Mouse (Mus musculus) kidney, postnatal 0 days (tissue): ENCODE measurements around the gene Ros1. TPM values are rescaled to one million over a fixed set of nuclear protein-coding genes. Genes with fewer than 3 reads are reported as not detected.

Experiments
- ATAC-seq: fragments of 200-750 bp; cut with Nextera tagmentation; replicated peaks from 2 replicates; pipeline ENCODE4 v1.8.0; 2017; ENCODE audit warnings: low read depth, moderate number of reproducible peaks, moderate TSS enrichment, moderate library complexity; ENCODE audit not compliant: low FRiP score
- DNase-seq: peaks from one replicate; pipeline ENCODE4 v3.0.0-alpha.2; 2016; ENCODE audit warnings: low spot score
- H3K27ac ChIP-seq: fragments of 300-500 bp; sonication (generic); 2 replicates; pipeline ENCODE4 v1.5.1; 2014; ENCODE audit warnings: mild to moderate bottlenecking
- H3K27me3 ChIP-seq: fragments of 300-500 bp; sonication (generic); 2 replicates; pipeline ENCODE4 v1.6.1; 2014; ENCODE audit warnings: low read length, mixed read lengths; ENCODE audit not compliant: insufficient read depth
- H3K36me3 ChIP-seq: fragments of 300-500 bp; sonication (generic); 2 replicates; pipeline ENCODE4 v1.6.1; 2014; ENCODE audit warnings: low read length, mixed read lengths; ENCODE audit not compliant: insufficient read depth
- H3K4me1 ChIP-seq: fragments of 300-500 bp; sonication (generic); replicated peaks from 2 replicates; pipeline ENCODE4 v1.6.1; 2014; ENCODE audit warnings: antibody characterized with exemption, low read length, mixed read lengths; ENCODE audit not compliant: insufficient read depth
- H3K4me2 ChIP-seq: fragments of 300-500 bp; sonication (generic); 2 replicates; pipeline ENCODE4 v1.6.1; 2014; ENCODE audit warnings: mild to moderate bottlenecking, low read length, moderate library complexity, mixed read lengths
- H3K4me3 ChIP-seq: fragments of 300-500 bp; sonication (generic); replicated peaks from 2 replicates; pipeline ENCODE4 v1.5.1; 2014; ENCODE audit warnings: low read depth, low read length
- H3K9ac ChIP-seq: fragments of 300-500 bp; sonication (generic); 2 replicates; pipeline ENCODE4 v1.6.1; 2014; ENCODE audit warnings: low read depth, low read length
- H3K9me3 ChIP-seq: fragments of 300-500 bp; sonication (generic); replicated peaks from 2 replicates; pipeline ENCODE4 v1.6.1; 2016; ENCODE audit warnings: low read length, inconsistent platforms, mixed read lengths
- CTCF ChIP-seq: IDR thresholded peaks from 2 replicates; pipeline ENCODE4 v1.5.1; 2016; ENCODE audit warnings: antibody characterized with exemption, low read depth, mild to moderate bottlenecking, moderate library complexity
- WGBS: fragments of 180-500 bp; shearing (Covaris S2); extraction: QIAGEN DNeasy Blood & Tissue Kit; methylation state at CpG from one replicate; pipeline ENCODE4 v1.1.7; 2014; 5-methylcytosine and 5-hydroxymethylcytosine counted together
- polyA plus RNA-seq: library from polyadenylated mRNA; unstranded; fragments of >200 nt; fragmentation: Nextera tagmentation; extraction: Ambion mirVana; gene quantifications from 2 replicates; pipeline ENCODE4 v1.2.1, GENCODE M21; 2015

Gene Ros1
- polyA plus RNA-seq, 1 experiment from 2014 or later: 1.2 TPM

GRCm38 (mm10) chr10:52033729-52034128 lies 161.3 kb downstream of the Ros1 start:
- Histone ChIP-seq H3K9ac (no peak overlapping the region), H3K4me1 (no peaks in the 10 kb centered on the region), H3K4me3 (no peak overlapping the region), H3K27me3 (peaks cover 4% of the 10 kb centered on the region; the same call in 1 of the 2 replicates), H3K4me2 (no peak overlapping the region), H3K27ac (no peak overlapping the region), H3K36me3 (no peaks in the 10 kb centered on the region), H3K9me3 (no peaks in the 10 kb centered on the region)
- TF ChIP-seq CTCF: no peak
- ATAC-seq (no peak), DNase-seq (no peak)

- DNase-seq: no peak
- no peak for TF ChIP-seq CTCF
Measured at GRCm38 (mm10) chr10:52029421-52030080, 165.5 kb downstream of the Ros1 start.

GRCm38 (mm10) chr10:52028561-52029370 lies 166.3 kb downstream of the Ros1 start:
- H3K36me3 ChIP-seq: no peaks in the 10 kb centered on the region
- H3K27me3 ChIP-seq: peaks cover 47% of the 10 kb centered on the region
- under 1% methylated on average over 11 of the region's 11 CpGs for WGBS
- no peaks in the 10 kb centered on the region; the same call in 1 of the 2 replicates for H3K4me1 ChIP-seq
- H3K27ac ChIP-seq: no peak overlapping the region
- ATAC-seq (no peak), DNase-seq (no peak)
- TF ChIP-seq CTCF: no peak
- H3K9me3 ChIP-seq: no peaks in the 10 kb centered on the region
- no peak overlapping the region for H3K9ac ChIP-seq
- H3K4me3 ChIP-seq: no peak overlapping the region
- H3K4me2 ChIP-seq: no peak overlapping the region

More at GRCm38 (mm10) chr10:52029421-52030080, 165.5 kb downstream of the Ros1 start:
- Histone ChIP-seq H3K27ac (no peak overlapping the region), H3K9me3 (no peaks in the 10 kb centered on the region), H3K4me1 (no peaks in the 10 kb centered on the region; the same call in 1 of the 2 replicates), H3K4me2 (no peak overlapping the region), H3K9ac (no peak overlapping the region), H3K4me3 (no peak overlapping the region), H3K27me3 (peaks cover 39% of the 10 kb centered on the region), H3K36me3 (no peaks in the 10 kb centered on the region)
- no peak for ATAC-seq
- under 1% methylated on average over 10 of the region's 10 CpGs for WGBS

- no peak overlapping the region for H3K27ac ChIP-seq
- peak overlapping the region; percentile 31 for H3K4me3 ChIP-seq
- peaks cover 58% of the 10 kb centered on the region for H3K27me3 ChIP-seq
- H3K9me3 ChIP-seq: no peaks in the 10 kb centered on the region
- no peaks in the 10 kb centered on the region; the same call in 1 of the 2 replicates for H3K4me1 ChIP-seq
- ATAC-seq (peak; percentile 69), DNase-seq (no peak)
- peak overlapping the region; percentile 41 for H3K4me2 ChIP-seq
- no peaks in the 10 kb centered on the region for H3K36me3 ChIP-seq
- TF ChIP-seq CTCF: no peak
- WGBS: 1% methylated on average over 63 of the region's 68 CpGs
- H3K9ac ChIP-seq: no peak overlapping the region
Measured at GRCm38 (mm10) chr10:52027161-52028035, 167.6 kb downstream of the Ros1 start.

GRCm38 (mm10) chr10:52025821-52026220 lies 169.2 kb downstream of the Ros1 start:
- WGBS: 7% methylated on average over 7 of the region's 7 CpGs
- no peak for ATAC-seq

GRCm38 (mm10) chr10:52025291-52025690 lies 169.8 kb downstream of the Ros1 start:
- DNase-seq: no peak
- Histone ChIP-seq H3K9me3 (no peaks in the 10 kb centered on the region), H3K4me2 (no peak overlapping the region), H3K36me3 (no peaks in the 10 kb centered on the region), H3K27ac (no peak overlapping the region), H3K9ac (no peak overlapping the region), H3K4me3 (no peak overlapping the region), H3K27me3 (peaks cover 74% of the 10 kb centered on the region), H3K4me1 (peaks cover 5% of the 10 kb centered on the region; the same call in 1 of the 2 replicates)
- TF ChIP-seq CTCF: no peak
- ATAC-seq: no peak
- WGBS: 0% methylated on average over 1 of the region's 1 CpGs

More at GRCm38 (mm10) chr10:52025821-52026220, 169.2 kb downstream of the Ros1 start:
- H3K4me1 ChIP-seq: peaks cover 5% of the 10 kb centered on the region; the same call in 1 of the 2 replicates
- H3K36me3 ChIP-seq: no peaks in the 10 kb centered on the region
- H3K27me3 ChIP-seq: peaks cover 70% of the 10 kb centered on the region
- no peak overlapping the region for H3K4me2 ChIP-seq
- H3K9me3 ChIP-seq: no peaks in the 10 kb centered on the region
- H3K9ac ChIP-seq: no peak overlapping the region
- no peak overlapping the region for H3K27ac ChIP-seq
- TF ChIP-seq CTCF: no peak
- DNase-seq: no peak
- H3K4me3 ChIP-seq: no peak overlapping the region
